Mouse (Mus musculus) layer of hippocampus, postnatal 10 days (tissue): Measurements from ENCODE around the gene Bcl2l15. TPM values are rescaled to one million over a fixed set of nuclear protein-coding genes. Genes with fewer than 3 reads are reported as not detected.

Experiments
- DNase-seq, 2 experiments: peaks; one replicate each; pipeline ENCODE4 v3.0.0; 2021; ENCODE audit warnings: low spot score in 2 of 2
- total RNA-seq, 2 experiments: library from RNA; stranded (reverse); gene quantifications; 2 replicates each; pipeline ENCODE4 v1.2.3; 2021

Gene Bcl2l15
- total RNA-seq, 2 experiments from 2014 or later, result 0.64 to 0.80 TPM

GRCm38 (mm10) chr3:103864200-103864599 is 31.8 kb downstream of the Bcl2l15 start:
- DNase-seq, result no peak

DNA sequence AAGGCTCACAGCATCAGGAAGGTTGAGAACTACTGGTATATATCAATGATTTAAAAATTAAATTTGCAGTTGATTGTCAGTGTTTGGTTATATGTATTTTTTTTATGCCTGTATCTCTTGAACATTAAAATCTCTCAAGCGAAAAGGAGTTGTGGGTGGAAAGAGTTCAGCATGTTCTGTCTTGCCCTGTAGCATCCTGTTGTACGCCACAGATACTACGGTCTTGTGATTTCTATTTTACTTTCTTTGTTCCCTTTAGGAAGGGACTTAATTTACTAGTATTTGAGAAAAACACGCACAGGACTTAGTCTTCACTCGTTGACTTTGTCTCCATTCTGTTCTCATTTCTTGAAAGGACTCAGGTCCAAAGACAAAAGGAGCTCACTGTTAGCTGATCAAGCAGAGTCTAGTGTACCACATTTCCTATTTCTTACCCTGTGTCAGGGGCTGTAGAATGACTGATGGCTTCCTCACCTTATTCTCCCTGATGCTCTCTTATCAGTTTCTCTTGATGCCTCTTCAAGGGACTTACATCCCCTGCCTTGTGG is 35.1 kb downstream of the Bcl2l15 start:
- DNase-seq, result no peak

GRCm38 (mm10) chr3:103868008-103868407 is 35.6 kb downstream of the Bcl2l15 start:
- no peak for DNase-seq

DNA sequence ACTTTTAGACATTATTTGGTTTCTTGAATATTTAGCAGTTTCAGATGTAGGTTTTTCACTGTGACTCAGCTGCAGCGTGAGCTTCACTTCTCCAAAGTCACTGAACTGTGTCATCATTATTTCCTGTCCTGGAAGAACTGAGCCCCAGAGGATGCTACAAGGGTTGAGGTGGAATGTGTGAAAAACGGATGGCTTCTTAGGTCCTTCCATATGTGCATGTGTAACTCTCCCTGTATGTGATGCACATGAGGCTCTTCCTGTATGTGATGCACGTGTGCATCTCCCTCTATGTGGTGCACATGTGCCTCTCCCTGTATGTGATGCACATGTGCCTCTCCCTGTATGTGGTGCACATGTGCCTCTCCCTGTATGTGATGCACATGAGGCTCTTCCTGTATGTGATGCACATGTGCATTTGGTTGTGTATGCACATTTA is 40.3 kb downstream of the Bcl2l15 start:
- DNase-seq, result no peak

GRCm38 (mm10) chr3:103874329-103874728 is 41.9 kb downstream of the Bcl2l15 start:
- no peak for DNase-seq

- DNase-seq, result no peak
Observed at GRCm38 (mm10) chr3:103885946-103886345, 53.5 kb downstream of the Bcl2l15 start.

GRCm38 (mm10) chr3:103887581-103887980 is 55.2 kb downstream of the Bcl2l15 start:
- DNase-seq, result peak; percentile 50 to 56

DNA sequence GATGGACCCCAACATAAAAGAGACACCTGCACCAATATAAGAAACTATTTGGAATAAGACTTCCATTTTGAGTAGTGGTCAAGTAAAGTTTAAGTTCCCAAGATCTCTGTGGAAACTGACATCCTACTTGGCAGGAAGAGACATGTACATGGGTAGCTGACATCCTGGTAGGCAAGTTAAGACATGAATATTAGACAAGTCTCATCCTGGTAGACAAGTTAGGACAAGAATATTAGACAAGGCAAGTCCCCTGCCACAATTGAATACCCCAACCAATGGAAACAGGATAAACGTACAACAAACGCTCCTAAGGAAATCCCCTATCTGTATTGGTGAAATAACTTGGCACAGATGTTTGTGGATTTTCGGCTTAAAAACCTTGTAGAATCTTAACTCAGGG is 61.0 kb downstream of the Bcl2l15 start:
- DNase-seq, result no peak

Other genes starting within 250 kb of the Bcl2l15 start
- 1 to 10 TPM in 1 of 2 experiments, not detected in 1; 2.2 TPM for gene Atg4a-ps, start 186.5 kb upstream of the Bcl2l15 start, total RNA-seq
- gene Olfml3, start 94.6 kb upstream of the Bcl2l15 start, total RNA-seq, result 10 to 100 TPM; 10.1 to 11.4 TPM
- gene Gm10964, start 93.2 kb upstream of the Bcl2l15 start, total RNA-seq, result not detected
- gene Hipk1, start 41.0 kb upstream of the Bcl2l15 start, total RNA-seq, result 10 to 100 TPM; 68.1 to 77.3 TPM
- gene Dclre1b, start 23.2 kb upstream of the Bcl2l15 start, total RNA-seq, result 1 to 10 TPM; 8.4 to 8.7 TPM
- 10 to 100 TPM; 13.3 to 14.5 TPM for gene Ap4b1, start 23.1 kb upstream of the Bcl2l15 start, total RNA-seq
- gene Gm43064, start 23.0 kb upstream of the Bcl2l15 start, total RNA-seq, result under 1 TPM in 1 of 2 experiments, not detected in 1; 0.18 TPM
- under 1 TPM; 0.54 to 0.87 TPM for gene Ptpn22, start 27.2 kb downstream of the Bcl2l15 start, total RNA-seq
- gene Rsbn1, start 81.5 kb downstream of the Bcl2l15 start, total RNA-seq, result 10 to 100 TPM; 19.1 to 20.9 TPM
- gene Phtf1, start 135.5 kb downstream of the Bcl2l15 start, total RNA-seq, result 10 to 100 TPM; 36.4 to 39.6 TPM